Mouse (Mus musculus) thymus, adult 2 months (tissue): Measurements from ENCODE around the gene Olfr221.
"Not testable (repeated sequence)": the region's sequence is repeated elsewhere in the genome, so short reads cannot be mapped to it uniquely, and the experiment has no call there.

Source experiments
- CTCF ChIP-seq: fragments of 200-500 bp; IDR thresholded peaks from 2 replicates; pipeline ENCODE4 v1.5.1; 2012; ENCODE audit warnings: mild to moderate bottlenecking, control low read depth, low read length, moderate library complexity, borderline replicate concordance; ENCODE audit not compliant: control insufficient read depth, poor library complexity, insufficient read depth; ENCODE audit errors: extremely low read depth
- POLR2A ChIP-seq: fragments of 200-500 bp; IDR thresholded peaks from 2 replicates; pipeline ENCODE4 v1.6.1; 2012; ENCODE audit warnings: mild to moderate bottlenecking, low read length, control low read depth, moderate library complexity; ENCODE audit not compliant: control insufficient read depth, poor library complexity, insufficient read depth; ENCODE audit errors: extremely low read depth

GRCm38 (mm10) chr14:52052720-52053119 lies 10.5 kb upstream of the Olfr221 start:
- TF ChIP-seq CTCF, POLR2A: not testable (repeated sequence)
